Mouse (Mus musculus): ENCODE results near the gene Ppp6r2. TPM values are rescaled to one million over a fixed set of nuclear protein-coding genes. Genes with fewer than 3 reads are reported as not detected.

Gene Ppp6r2
- polyA plus RNA-seq, 1 experiment = 18.4 TPM

- H3K27me3 ChIP-seq (ENCODE audit: control insufficient read depth, insufficient read depth, insufficient read length) = no peaks in the 10 kb centered on the region
- TF ChIP-seq MAX (IDR thresholded peaks at IDR 0.05) = no peak
- no peak for TF ChIP-seq FOSL1 (IDR thresholded peaks at IDR 0.05; ENCODE audit: insufficient read depth, low read length, poor library complexity, severe bottlenecking)
- no peak for TF ChIP-seq CTCF (IDR thresholded peaks at IDR 0.05; ENCODE audit: control insufficient read depth, insufficient read depth, insufficient read length)
- TF ChIP-seq MYOD1 (IDR thresholded peaks at IDR 0.05; ENCODE audit: control insufficient read depth, insufficient read length, low read depth) = no peak
- no peak for TF ChIP-seq CEBPB (IDR thresholded peaks at IDR 0.05; ENCODE audit: low read depth)
- no peak for TF ChIP-seq MYOG (IDR thresholded peaks at IDR 0.05; ENCODE audit: control insufficient read depth, extremely low read depth, insufficient read length)
- no peak for TF ChIP-seq USF1 (IDR thresholded peaks at IDR 0.05; ENCODE audit: low read depth)
- H3K36me3 ChIP-seq (ENCODE audit: control insufficient read depth, insufficient read depth) = peaks cover 70% of the 10 kb centered on the region
- H3ac ChIP-seq (ENCODE audit: control insufficient read depth, insufficient read length, low read depth) = no peak overlapping the region
- H3K79me2 ChIP-seq (ENCODE audit: control insufficient read depth, insufficient read depth) = peaks cover 75% of the 10 kb centered on the region
- peaks cover 42% of the 10 kb centered on the region for H3K79me3 ChIP-seq (ENCODE audit: low read depth)
- H3K4me3 ChIP-seq (ENCODE audit: insufficient read depth, poor library complexity, severe bottlenecking) = no peak overlapping the region
Observed at GRCm38 (mm10) chr15:89305966-89306365, 94.6 kb downstream of the Ppp6r2 start.

GRCm38 (mm10) chr15:89307461-89307860 lies 96.1 kb downstream of the Ppp6r2 start:
- Histone ChIP-seq H3K36me3 (ENCODE audit: control insufficient read depth, insufficient read depth) (peaks cover 55% of the 10 kb centered on the region), H3K79me2 (ENCODE audit: control insufficient read depth, insufficient read depth) (peaks cover 90% of the 10 kb centered on the region), H3K79me3 (ENCODE audit: low read depth) (peaks cover 57% of the 10 kb centered on the region), H3ac (ENCODE audit: control insufficient read depth, insufficient read length, low read depth) (no peak overlapping the region), H3K4me3 (ENCODE audit: insufficient read depth, poor library complexity, severe bottlenecking) (no peak overlapping the region), H3K27me3 (ENCODE audit: control insufficient read depth, insufficient read depth, insufficient read length) (no peaks in the 10 kb centered on the region)
- TF ChIP-seq CTCF (IDR thresholded peaks at IDR 0.05; ENCODE audit: control insufficient read depth, insufficient read depth, insufficient read length) (no peak), MYOD1 (IDR thresholded peaks at IDR 0.05; ENCODE audit: control insufficient read depth, insufficient read length, low read depth) (no peak), MYOG (IDR thresholded peaks at IDR 0.05; ENCODE audit: control insufficient read depth, extremely low read depth, insufficient read length) (no peak), USF1 (IDR thresholded peaks at IDR 0.05; ENCODE audit: low read depth) (no peak)

DNA sequence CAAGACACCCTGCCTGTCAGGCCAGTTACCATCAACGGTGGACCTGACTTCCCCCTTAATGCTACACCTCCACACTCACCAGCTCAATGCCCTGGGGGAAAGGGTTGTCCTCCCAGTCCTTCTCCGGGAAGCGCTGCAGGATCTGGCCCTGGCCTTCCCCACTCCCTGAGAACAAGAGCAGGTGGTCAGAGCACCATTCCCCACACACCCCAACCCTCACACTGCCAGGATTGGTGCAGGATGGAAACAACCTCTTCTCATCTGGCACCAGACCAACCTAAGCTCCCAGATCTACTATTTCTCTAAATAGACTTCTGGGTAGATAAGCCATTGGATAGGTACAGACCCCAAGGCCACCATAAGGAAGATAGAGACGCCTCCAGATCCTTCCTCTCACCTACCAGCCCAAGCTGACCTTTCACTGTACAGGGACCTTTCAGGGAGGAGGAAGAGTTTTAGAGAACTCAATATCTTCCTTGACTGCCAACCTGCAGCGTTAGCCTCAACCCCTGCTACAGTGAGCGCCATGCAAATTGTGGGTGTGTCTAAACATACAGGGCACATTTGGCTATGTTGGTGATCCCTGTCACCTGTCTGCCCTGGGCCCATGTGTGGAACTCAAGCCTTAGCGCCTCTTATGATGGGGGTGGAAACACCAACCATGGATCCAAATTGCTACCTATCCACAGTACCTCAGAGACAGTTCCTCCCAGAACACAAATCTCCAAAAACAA lies 97.2 kb downstream of the Ppp6r2 start:
- TF ChIP-seq FOSL1 (IDR thresholded peaks at IDR 0.05; ENCODE audit: insufficient read depth, low read length, poor library complexity, severe bottlenecking) = no peak
- TF ChIP-seq MYOG (IDR thresholded peaks at IDR 0.05; ENCODE audit: control insufficient read depth, extremely low read depth, insufficient read length) = no peak
- H3K36me3 ChIP-seq (ENCODE audit: control insufficient read depth, insufficient read depth) = peaks cover 44% of the 10 kb centered on the region
- no peak overlapping the region for H3K4me3 ChIP-seq (ENCODE audit: insufficient read depth, poor library complexity, severe bottlenecking)
- no peaks in the 10 kb centered on the region for H3K27me3 ChIP-seq (ENCODE audit: control insufficient read depth, insufficient read depth, insufficient read length)
- H3ac ChIP-seq (ENCODE audit: control insufficient read depth, insufficient read length, low read depth) = no peak overlapping the region
- peaks cover 68% of the 10 kb centered on the region for H3K79me3 ChIP-seq (ENCODE audit: low read depth)
- peaks cover 96% of the 10 kb centered on the region for H3K79me2 ChIP-seq (ENCODE audit: control insufficient read depth, insufficient read depth)

- H3ac ChIP-seq (ENCODE audit: control insufficient read depth, insufficient read length, low read depth) = peak overlapping the region; percentile 54
- TF ChIP-seq USF1 (IDR thresholded peaks at IDR 0.05; ENCODE audit: low read depth) = no peak
- TF ChIP-seq MYOG (IDR thresholded peaks at IDR 0.05; ENCODE audit: control insufficient read depth, extremely low read depth, insufficient read length) = no peak
- TF ChIP-seq CEBPB (IDR thresholded peaks at IDR 0.05; ENCODE audit: low read depth) = no peak
- TF ChIP-seq FOSL1 (IDR thresholded peaks at IDR 0.05; ENCODE audit: insufficient read depth, low read length, poor library complexity, severe bottlenecking) = peak; percentile 56
- TF ChIP-seq MYOD1 (IDR thresholded peaks at IDR 0.05; ENCODE audit: control insufficient read depth, insufficient read length, low read depth) = peak; percentile 98
- no peak for TF ChIP-seq CTCF (IDR thresholded peaks at IDR 0.05; ENCODE audit: control insufficient read depth, insufficient read depth, insufficient read length)
- peak; percentile 90 for TF ChIP-seq MAX (IDR thresholded peaks at IDR 0.05)
- H3K36me3 ChIP-seq (ENCODE audit: control insufficient read depth, insufficient read depth) = peaks cover 29% of the 10 kb centered on the region
Observed at GRCm38 (mm10) chr15:89309962-89310498, 98.7 kb downstream of the Ppp6r2 start.

DNA sequence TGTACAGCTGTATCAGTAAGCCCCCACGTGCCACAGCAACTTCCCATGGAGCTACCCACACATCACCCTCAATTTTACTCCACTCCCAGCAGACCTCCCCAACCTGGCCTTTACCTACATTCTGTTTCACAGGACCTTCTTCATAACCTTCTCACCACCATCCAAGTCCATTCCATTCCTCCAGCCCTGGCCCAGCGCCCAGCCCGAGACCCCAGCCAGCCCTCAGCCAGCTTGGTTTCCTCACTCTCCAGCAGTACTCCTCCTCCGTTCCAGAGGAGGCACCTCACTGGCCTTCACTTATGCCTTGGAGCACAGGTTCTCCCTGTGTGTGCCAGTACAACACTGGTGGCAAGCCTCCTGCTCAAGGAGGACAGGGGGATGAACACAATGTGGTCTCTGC lies 102.0 kb downstream of the Ppp6r2 start:
- Histone ChIP-seq H3K4me3 (ENCODE audit: insufficient read depth, poor library complexity, severe bottlenecking) (peak overlapping the region; percentile 15), H3K79me2 (ENCODE audit: control insufficient read depth, insufficient read depth) (peaks cover 67% of the 10 kb centered on the region), H3ac (ENCODE audit: control insufficient read depth, insufficient read length, low read depth) (peak overlapping the region; percentile 19), H3K27me3 (ENCODE audit: control insufficient read depth, insufficient read depth, insufficient read length) (no peaks in the 10 kb centered on the region), H3K36me3 (ENCODE audit: control insufficient read depth, insufficient read depth) (no peaks in the 10 kb centered on the region), H3K79me3 (ENCODE audit: low read depth) (peaks cover 65% of the 10 kb centered on the region)
- TF ChIP-seq USF1 (IDR thresholded peaks at IDR 0.05; ENCODE audit: low read depth) (no peak), MAX (IDR thresholded peaks at IDR 0.05) (no peak), CEBPB (IDR thresholded peaks at IDR 0.05; ENCODE audit: low read depth) (no peak), MYOG (IDR thresholded peaks at IDR 0.05; ENCODE audit: control insufficient read depth, extremely low read depth, insufficient read length) (no peak), FOSL1 (IDR thresholded peaks at IDR 0.05; ENCODE audit: insufficient read depth, low read length, poor library complexity, severe bottlenecking) (no peak), MYOD1 (IDR thresholded peaks at IDR 0.05; ENCODE audit: control insufficient read depth, insufficient read length, low read depth) (no peak), CTCF (IDR thresholded peaks at IDR 0.05; ENCODE audit: control insufficient read depth, insufficient read depth, insufficient read length) (no peak)

More at GRCm38 (mm10) chr15:89309962-89310498, 98.7 kb downstream of the Ppp6r2 start:
- Histone ChIP-seq H3K4me3 (ENCODE audit: insufficient read depth, poor library complexity, severe bottlenecking) (no peak overlapping the region), H3K79me3 (ENCODE audit: low read depth) (peaks cover 81% of the 10 kb centered on the region), H3K79me2 (ENCODE audit: control insufficient read depth, insufficient read depth) (peaks cover 100% of the 10 kb centered on the region), H3K27me3 (ENCODE audit: control insufficient read depth, insufficient read depth, insufficient read length) (no peaks in the 10 kb centered on the region)

Measured in C2C12 (cell line).